Mouse (Mus musculus) embryonic facial prominence, embryonic 11.5 days (tissue): ENCODE results near the gene Nfxl1. TPM values are rescaled to one million over a fixed set of nuclear protein-coding genes. Genes with fewer than 3 reads are reported as not detected.
"Not testable (repeated sequence)": the region's sequence is repeated elsewhere in the genome, so short reads cannot be mapped to it uniquely, and the experiment has no call there.

Experiments used
- ATAC-seq: fragments of 200-750 bp; cut with Nextera tagmentation; replicated peaks from 2 replicates; pipeline ENCODE4 v1.8.0; 2017; ENCODE audit warnings: low read depth; ENCODE audit not compliant: insufficient number of reproducible peaks, low FRiP score, low TSS enrichment
- DNase-seq: peaks from one replicate; pipeline ENCODE4 v3.0.0-alpha.2; 2015; ENCODE audit warnings: low spot score
- H3K27ac ChIP-seq: fragments of 300-500 bp; sonication (generic); replicated peaks from 2 replicates; pipeline ENCODE4 v1.5.1; 2014; ENCODE audit warnings: mild to moderate bottlenecking, low read depth, low read length, control low read depth
- H3K27me3 ChIP-seq: fragments of 300-500 bp; sonication (generic); 2 replicates; pipeline ENCODE4 v1.6.1; 2014; ENCODE audit warnings: mild to moderate bottlenecking, low read length, moderate library complexity, mixed read lengths; ENCODE audit not compliant: control insufficient read depth, insufficient read depth
- H3K36me3 ChIP-seq: fragments of 300-500 bp; sonication (generic); replicated peaks from 2 replicates; pipeline ENCODE4 v1.6.1; 2014; ENCODE audit warnings: low read depth, mild to moderate bottlenecking, low read length, moderate library complexity, mixed read lengths; ENCODE audit not compliant: control insufficient read depth, insufficient read depth
- H3K4me1 ChIP-seq: fragments of 300-500 bp; sonication (generic); 2 replicates; pipeline ENCODE4 v1.6.1; 2014; ENCODE audit warnings: low read length, mixed read lengths; ENCODE audit not compliant: control insufficient read depth, insufficient read depth
- H3K4me2 ChIP-seq: fragments of 300-500 bp; sonication (generic); 2 replicates; pipeline ENCODE4 v1.6.1; 2014; ENCODE audit warnings: low read depth, mild to moderate bottlenecking, control low read depth, low read length, moderate library complexity
- H3K4me3 ChIP-seq: fragments of 300-500 bp; sonication (generic); 2 replicates; pipeline ENCODE4 v1.5.1; 2014; ENCODE audit warnings: low read depth, low read length, control low read depth
- H3K9ac ChIP-seq: fragments of 300-500 bp; sonication (generic); replicated peaks from 2 replicates; pipeline ENCODE4 v1.6.1; 2014; ENCODE audit warnings: mild to moderate bottlenecking, control low read depth, low read length
- H3K9me3 ChIP-seq: fragments of 300-500 bp; sonication (generic); replicated peaks from 2 replicates; pipeline ENCODE4 v1.6.1; 2016; ENCODE audit warnings: mild to moderate bottlenecking, low read length, inconsistent platforms, mixed read lengths; ENCODE audit not compliant: control insufficient read depth
- WGBS: fragments of 180-500 bp; shearing (Covaris S2); extraction: QIAGEN DNeasy Blood & Tissue Kit; methylation state at CpG from one replicate; pipeline ENCODE4 v1.1.7; 2014; 5-methylcytosine and 5-hydroxymethylcytosine counted together
- polyA plus RNA-seq: library from polyadenylated mRNA; unstranded; fragments of >200 nt; fragmentation: Nextera tagmentation; extraction: Ambion mirVana; gene quantifications from 2 replicates; pipeline ENCODE4 v1.2.1, GENCODE M21; 2014

The Nfxl1 gene
- polyA plus RNA-seq, 1 experiment from 2014 or later: 30.5 TPM

DNA sequence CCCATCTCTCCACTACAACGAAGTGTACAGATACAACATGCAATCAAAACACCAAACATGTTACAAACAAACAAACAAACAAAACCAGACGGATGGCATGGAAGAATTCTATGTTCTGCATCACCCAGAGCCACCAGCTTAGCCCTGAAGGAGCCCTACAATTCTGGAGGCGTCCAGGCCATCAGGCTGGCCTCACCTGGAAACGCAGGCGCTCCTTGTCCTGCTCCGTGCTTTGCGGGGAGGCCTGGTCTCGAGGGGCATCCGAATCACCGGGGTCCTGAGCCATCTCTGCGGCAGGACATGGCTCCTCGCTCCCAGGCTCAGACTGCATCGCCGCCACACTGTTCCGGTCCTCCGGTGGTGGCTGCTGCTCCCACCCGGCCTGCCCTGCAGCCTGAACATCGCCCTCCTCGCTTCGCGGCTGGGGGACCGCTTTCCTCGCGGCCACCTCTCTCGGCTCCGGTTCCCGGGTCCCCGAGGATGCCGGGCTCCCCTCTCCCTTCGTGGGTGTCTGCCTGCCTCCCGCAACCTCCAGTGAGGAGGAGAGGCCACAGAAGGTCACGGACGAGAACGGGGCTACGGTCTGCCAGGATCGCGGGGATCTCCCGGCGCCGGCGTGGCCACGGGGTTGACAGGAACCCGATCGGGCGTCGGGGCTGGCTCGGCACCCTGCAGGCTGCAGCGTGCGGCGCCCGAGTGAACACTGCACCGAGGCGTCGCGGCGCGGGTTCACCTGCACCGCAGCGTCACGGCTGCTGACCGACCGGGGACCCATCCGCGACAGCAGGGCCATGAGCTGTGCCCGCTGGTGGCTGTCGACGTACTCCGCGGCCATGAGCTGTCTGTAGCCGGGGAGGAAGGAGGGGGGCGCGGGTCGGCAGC, 20.8 kb upstream of the Nfxl1 start:
- not testable (repeated sequence) for H3K27me3 ChIP-seq, H3K27ac ChIP-seq, H3K4me1 ChIP-seq, H3K9me3 ChIP-seq, H3K36me3 ChIP-seq
- peak; percentile 28 for DNase-seq
- peak overlapping the region; percentile 30 for H3K4me3 ChIP-seq
- WGBS: 5% methylated on average over 44 of the region's 73 CpGs
- H3K4me2 ChIP-seq: peak overlapping the region; percentile 75
- ATAC-seq: peak; percentile 83
- peak overlapping the region; percentile 60 for H3K9ac ChIP-seq

DNA sequence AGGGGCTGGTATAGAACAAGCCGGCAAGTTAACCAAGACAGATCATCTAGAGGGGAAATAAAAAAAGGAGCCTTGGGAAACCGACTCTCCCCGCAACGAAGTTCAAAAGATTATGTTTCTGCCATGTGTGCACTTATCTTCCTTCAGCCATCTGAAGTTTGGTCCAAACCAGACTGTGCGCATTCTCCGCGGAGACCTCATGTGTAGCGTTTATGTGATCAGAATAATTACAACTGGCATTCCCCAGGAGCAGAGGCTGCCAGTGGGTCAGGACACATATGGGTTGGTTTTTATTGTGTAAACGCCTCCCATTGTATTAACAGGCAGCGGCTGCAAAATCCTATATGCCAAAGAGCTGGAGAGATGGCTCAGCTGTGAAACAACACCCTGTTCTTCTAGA, 20.1 kb upstream of the Nfxl1 start:
- H3K4me2 ChIP-seq, H3K9ac ChIP-seq, H3K27ac ChIP-seq, H3K36me3 ChIP-seq, H3K4me1 ChIP-seq, H3K9me3 ChIP-seq, H3K4me3 ChIP-seq, H3K27me3 ChIP-seq: not testable (repeated sequence)
- DNase-seq: peak; percentile 69
- WGBS: 37% methylated on average over 10 of the region's 10 CpGs
- ATAC-seq: peak; percentile 60

DNA sequence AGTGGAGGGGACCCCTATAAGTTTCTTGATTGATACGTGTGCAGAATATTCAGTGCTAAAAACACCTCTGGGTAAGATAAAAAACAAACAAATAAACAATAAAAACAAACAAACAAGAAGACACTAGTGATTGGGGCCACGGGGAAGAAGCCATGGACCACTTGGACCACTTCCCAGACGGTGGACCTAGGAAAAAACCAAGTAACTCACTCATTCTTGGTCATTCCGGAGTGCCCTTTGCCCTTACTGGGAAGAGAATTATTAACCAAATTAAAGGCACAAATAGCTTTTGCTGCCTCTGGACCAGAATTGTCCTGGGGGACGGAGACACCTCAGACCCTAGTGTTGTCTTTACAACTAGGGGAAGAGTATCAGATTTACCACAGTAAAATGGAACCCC, 6.1 kb upstream of the Nfxl1 start:
- Histone ChIP-seq H3K36me3 (no peaks in the 10 kb centered on the region), H3K4me1 (no peaks in the 10 kb centered on the region), H3K27ac (no peak overlapping the region), H3K4me3 (no peak overlapping the region), H3K4me2 (no peak overlapping the region), H3K27me3 (no peaks in the 10 kb centered on the region), H3K9me3 (no peaks in the 10 kb centered on the region), H3K9ac (no peak overlapping the region)
- WGBS: 76% methylated on average over 5 of the region's 5 CpGs
- ATAC-seq: no peak
- no peak for DNase-seq

DNA sequence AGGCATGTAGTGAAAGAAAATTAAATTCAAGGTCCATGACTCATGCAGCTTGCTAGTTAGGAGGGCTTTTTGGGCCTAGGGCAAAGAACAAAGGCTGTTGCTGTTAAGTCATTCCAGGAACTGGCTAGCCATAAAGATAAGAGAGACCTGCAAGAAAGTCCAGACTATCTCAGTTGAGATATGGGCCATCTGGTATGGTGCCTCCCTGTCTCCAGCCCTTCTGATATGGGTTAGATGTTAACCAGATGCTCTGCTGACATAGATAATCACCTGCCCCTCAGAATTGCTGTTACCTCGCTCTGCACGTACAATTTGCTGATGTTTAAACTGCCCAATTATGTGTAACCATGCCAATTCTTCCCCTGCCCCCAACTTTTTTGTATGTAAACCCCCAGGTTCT, 3.7 kb upstream of the Nfxl1 start:
- 81% methylated on average over 2 of the region's 2 CpGs for WGBS
- ATAC-seq, H3K9ac ChIP-seq: not testable (repeated sequence)

DNA sequence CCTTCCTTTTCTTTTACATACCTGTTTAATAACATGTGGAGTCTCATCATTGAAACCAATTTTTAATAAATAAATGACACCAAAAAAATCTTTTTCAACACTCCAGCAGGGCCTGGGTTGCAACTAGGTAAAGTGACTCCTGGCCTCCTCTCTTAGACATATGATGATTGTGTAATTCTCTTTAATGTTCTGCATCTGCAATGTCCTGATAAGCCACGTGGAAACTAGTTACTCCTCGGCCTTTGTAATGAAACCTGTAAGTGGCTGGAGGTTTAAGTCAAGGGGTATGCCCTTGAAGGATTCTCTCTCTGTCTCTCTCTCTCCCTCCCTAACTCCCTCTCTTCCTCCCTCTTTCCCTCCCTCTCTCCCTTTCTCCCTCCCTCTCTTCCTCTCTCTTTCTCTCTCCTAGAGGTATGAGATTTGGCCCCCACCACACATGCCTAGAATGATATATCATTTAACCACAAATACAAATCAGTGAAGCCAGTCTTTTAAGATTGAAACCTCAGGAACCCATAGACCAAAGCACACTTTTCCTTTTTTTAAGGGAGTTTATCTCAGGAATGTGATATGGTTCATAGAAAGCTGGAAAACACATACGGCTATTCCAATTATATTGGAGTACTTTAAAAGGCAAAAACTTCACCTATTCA, 1.6 kb upstream of the Nfxl1 start:
- DNase-seq: no peak
- no peaks in the 10 kb centered on the region for H3K4me1 ChIP-seq
- H3K36me3 ChIP-seq: no peaks in the 10 kb centered on the region
- H3K27ac ChIP-seq: no peak overlapping the region
- no peaks in the 10 kb centered on the region for H3K27me3 ChIP-seq
- H3K9ac ChIP-seq: no peak overlapping the region
- no peak overlapping the region for H3K4me3 ChIP-seq
- no peak for ATAC-seq
- WGBS: 78% methylated on average over 3 of the region's 3 CpGs
- no peaks in the 10 kb centered on the region for H3K9me3 ChIP-seq
- H3K4me2 ChIP-seq: no peak overlapping the region

More for the DNA sequence above, 3.7 kb upstream of the Nfxl1 start:
- H3K4me2 ChIP-seq, H3K9me3 ChIP-seq, DNase-seq, H3K27me3 ChIP-seq, H3K4me3 ChIP-seq, H3K36me3 ChIP-seq, H3K4me1 ChIP-seq, H3K27ac ChIP-seq: not testable (repeated sequence)

DNA sequence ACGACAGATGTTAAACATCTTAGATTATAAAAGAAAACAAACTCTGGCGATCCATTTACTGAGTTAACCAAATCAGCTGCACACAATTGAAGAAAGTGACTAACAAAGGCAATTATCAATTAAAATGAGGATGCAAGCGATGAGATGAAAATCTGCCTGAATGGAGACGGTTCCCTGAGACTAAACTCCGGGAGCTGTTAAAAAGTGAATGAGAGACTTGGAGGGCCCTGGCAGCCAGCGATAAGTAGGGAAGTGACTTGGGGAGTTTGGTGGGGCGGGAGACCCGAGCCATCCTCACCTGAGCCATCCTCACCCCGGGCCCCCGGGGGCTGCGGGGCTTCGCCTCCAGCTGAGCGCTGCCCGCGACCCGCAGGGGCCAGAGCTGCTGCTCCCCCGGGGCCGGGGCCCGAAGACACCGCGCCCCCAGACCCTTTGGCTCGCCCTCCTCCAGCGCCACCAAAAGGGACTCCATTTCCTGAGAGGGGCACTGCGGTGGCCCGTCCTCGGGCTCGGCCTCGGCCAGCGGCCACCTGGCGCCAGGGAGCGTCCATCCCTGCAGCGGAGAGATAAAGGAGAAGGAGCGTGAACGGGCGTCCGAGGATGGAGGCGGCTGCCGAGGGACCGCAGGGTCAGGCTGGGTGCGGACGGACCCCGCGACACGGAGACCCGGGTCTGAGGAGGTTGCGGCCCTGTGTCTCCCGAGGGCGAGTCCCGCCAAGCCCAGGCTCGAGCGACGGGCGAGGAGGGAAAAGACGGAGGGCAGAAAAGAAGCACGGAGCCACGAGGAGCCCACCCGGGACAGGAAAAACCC, 563 bp downstream of the Nfxl1 start:
- H3K27me3 ChIP-seq: no peaks in the 10 kb centered on the region
- peak overlapping the region; percentile 69 for H3K4me3 ChIP-seq
- H3K4me1 ChIP-seq: no peaks in the 10 kb centered on the region
- H3K9me3 ChIP-seq: no peaks in the 10 kb centered on the region
- H3K27ac ChIP-seq: peak overlapping the region; percentile 60
- under 1% methylated on average over 54 of the region's 57 CpGs for whole genome bisulfite sequencing
- peak overlapping the region; percentile 68 for H3K9ac ChIP-seq
- no peaks in the 10 kb centered on the region for H3K36me3 ChIP-seq
- no peak for DNase-seq
- peak; percentile 77 for ATAC-seq
- peak overlapping the region; percentile 54 for H3K4me2 ChIP-seq

DNA sequence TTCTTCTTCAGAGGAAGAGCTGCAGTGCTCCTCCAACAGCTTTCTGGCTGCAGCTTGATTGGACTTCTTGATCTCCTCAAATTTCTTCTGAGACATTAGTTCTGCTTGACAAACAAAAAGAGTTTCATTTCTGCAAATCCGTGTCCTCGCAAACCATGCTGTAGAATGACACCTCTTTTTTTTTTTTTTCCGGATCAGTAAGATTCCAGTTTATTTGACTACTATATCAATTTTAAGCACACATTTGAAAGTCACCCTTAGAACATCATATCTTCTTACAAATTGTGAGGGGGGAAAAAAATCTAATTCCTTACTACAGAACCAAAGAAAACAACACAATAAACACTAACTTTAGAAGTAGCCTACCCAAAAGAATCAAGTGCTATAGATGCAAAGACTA, 3.2 kb downstream of the Nfxl1 start:
- 82% methylated on average over 3 of the region's 3 CpGs for whole genome bisulfite sequencing

More for the DNA sequence above, 3.2 kb downstream of the Nfxl1 start:
- ATAC-seq (no peak), DNase-seq (no peak)
- Histone ChIP-seq H3K9ac (no peak overlapping the region), H3K4me2 (no peak overlapping the region), H3K9me3 (no peaks in the 10 kb centered on the region), H3K27ac (no peak overlapping the region), H3K4me1 (no peaks in the 10 kb centered on the region), H3K36me3 (no peaks in the 10 kb centered on the region; the same call in 1 of the 2 replicates), H3K27me3 (no peaks in the 10 kb centered on the region), H3K4me3 (no peak overlapping the region)
